Mouse (Mus musculus): ENCODE data around the gene Npas3.

Gene Npas3

DNA sequence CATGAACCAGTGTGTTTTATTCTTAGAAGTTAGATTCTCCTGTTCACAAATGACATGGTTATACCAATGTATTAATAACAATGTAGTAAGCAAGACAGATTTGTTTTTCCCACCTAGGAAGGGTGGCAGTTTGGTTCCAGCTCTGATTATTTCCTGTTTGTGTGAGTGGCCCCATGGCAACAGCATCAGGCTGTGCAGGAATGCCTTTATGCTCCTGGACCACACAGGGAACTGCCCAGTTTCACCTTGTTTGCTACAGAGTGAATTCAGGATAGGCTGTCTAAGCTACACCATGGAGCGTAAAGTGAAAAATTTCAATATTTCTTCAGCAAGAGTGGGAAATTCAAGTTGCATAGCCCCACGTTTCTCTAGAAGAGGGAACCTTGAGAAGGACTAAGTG lies 162.2 kb downstream of the Npas3 start:
- DNase-seq (ENCODE audit: low read depth, low spot score) = no peak

DNA sequence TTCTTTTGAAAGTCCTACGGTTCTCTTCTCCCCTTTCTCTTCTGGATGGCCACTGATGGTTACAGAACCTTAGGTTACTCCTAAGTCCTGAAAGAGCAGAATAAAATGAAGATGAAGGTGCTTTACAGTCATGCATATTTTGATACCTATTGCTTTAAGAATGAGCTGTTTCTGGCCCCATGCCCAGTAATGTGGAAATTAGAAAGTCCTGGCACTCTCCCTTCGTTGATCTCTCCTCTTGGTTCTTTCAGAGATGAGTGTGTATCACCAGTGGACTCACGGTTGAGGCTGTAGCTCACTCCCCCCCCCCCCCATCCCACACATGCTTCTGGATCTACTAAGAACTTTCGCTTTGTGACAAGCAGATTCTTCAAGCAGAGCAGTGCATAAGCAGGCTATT lies 167.6 kb downstream of the Npas3 start:
- no peak for DNase-seq (ENCODE audit: low read depth, low spot score)

DNA sequence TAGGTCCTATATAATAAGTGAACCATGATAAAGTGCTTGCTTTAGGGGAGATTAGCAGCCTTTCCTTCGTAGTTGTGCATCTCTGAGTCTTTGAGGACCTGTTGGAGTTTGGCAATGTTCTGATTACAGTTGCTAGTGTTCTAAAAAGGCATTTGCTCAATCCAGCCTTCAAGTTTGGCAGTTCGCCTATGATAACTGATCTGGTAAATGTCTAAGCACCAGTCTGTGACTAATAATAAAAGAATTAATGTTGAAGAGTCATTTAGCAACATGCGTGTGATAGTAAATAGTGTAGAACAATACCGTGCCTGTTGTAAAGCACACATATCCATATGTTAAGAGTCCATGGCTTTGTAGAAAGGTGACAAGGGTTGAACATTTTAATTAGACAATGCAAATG lies 173.2 kb downstream of the Npas3 start:
- no peak for DNase-seq (ENCODE audit: low read depth, low spot score)

DNA sequence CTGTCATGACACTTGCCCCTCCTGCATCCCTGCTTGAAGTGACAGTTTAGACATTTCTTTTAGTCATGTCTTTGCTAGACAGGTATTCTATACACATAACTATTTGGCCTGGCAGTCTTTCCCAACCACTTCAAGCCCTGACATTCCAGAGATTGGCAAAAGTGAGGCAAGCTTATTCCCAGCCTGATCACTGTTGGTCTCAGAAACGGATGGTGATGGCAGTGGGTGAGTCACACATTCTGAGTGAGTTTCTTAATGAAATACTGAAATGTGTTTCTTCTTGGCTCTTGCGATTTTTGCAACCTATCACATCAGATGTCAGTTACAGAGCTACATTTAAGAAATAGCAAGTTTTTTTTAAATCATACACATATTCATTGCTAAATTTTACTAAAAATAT lies 175.2 kb downstream of the Npas3 start:
- DNase-seq (ENCODE audit: low read depth, low spot score) = no peak

DNA sequence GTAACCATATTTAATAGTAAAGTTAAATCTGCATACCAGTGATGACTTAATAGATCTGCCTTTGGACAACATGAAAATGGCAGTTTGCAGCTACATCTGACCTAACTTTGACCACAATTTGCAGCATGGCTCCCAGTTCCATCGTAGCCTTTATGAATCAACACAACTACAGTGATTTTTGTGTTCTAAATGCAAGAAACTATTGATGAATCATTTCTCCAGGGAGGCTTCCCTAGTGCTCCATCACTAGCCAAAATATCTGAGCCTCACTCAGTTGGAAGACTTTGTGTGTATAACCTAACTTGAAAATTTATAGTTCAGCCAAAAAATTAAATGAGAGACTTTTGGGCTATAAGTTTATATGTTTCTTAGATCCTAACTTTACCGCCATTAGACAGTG lies 177.5 kb downstream of the Npas3 start:
- DNase-seq (ENCODE audit: low read depth, low spot score) = no peak

DNA sequence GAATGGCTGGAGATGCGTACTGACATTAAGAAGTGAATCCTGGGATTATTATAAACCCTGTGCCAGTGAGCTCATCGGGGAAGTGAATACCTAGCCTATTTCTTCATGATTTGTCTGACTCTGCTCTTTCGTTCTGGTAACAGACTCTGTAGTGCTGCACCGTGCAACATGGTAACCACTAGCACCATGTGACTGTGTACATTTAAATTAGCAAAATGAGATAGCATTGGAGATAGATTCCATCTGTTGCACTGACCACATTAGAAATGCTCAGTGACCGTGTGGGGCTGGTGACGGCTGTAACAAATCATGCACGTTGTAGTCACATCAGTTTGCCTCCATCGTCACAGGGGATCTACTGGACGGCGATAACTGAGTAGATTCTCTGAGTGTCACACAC lies 178.7 kb downstream of the Npas3 start:
- DNase-seq (ENCODE audit: low read depth, low spot score) = no peak

DNA sequence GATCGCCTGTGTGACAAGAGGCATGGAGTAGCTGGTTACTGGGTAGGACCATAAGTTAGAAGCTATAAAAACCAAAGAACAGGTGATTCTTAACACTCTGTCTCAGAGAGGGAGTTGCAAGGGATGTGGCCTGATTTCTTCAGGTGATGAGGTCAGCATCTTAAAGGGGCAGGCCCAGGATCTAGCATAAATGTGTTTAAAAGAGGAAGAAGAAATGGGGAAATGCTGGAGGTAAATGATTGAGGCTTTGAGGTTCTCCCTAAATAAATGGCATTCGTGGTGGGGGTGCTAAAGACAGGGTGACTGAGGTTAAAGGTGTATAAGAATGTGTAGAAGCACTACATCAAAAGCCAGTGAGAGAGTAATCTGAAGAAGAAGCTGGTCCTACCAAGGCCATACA lies 193.6 kb downstream of the Npas3 start:
- DNase-seq (ENCODE audit: low read depth, low spot score) = no peak

DNA sequence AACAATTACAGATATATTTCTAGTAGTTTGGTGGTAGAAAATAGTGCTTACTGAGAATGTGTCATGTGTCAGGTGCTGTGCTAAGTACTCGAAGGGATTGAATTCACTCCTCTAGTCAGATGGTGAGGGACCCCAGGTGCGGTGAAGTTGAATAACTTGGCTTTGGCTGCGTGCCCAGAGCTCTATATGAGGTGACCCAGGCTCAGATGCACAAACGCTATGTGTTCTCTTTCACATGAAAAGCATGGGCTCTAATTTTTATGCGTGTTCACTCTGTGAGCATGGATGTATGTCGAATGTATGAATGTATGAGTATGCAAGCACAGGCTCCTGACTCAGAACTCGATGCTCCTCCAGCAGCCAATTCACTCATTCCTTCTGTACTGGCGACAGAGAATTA lies 199.0 kb downstream of the Npas3 start:
- no peak for DNase-seq (ENCODE audit: low read depth, low spot score)

DNA sequence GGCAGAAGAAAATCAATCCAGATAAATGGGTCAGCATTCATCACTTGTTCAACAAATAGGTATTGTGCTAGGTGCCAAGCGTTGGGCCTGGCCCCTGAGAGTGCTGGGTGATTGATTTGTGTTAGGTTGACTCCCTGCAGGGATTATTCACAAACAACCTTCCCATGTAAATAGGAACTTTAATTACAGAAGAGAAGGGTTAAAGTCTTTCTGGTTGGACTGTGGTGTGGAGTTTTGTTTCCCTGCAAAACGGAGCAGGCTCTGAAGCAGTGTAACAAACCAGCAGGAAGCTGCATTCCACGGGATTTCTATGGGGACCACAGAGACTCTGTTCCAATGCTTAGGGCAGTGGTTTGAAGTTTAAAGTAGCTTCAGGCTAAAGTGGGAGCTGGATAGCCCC lies 199.6 kb downstream of the Npas3 start:
- DNase-seq (ENCODE audit: low read depth, low spot score) = no peak

DNA sequence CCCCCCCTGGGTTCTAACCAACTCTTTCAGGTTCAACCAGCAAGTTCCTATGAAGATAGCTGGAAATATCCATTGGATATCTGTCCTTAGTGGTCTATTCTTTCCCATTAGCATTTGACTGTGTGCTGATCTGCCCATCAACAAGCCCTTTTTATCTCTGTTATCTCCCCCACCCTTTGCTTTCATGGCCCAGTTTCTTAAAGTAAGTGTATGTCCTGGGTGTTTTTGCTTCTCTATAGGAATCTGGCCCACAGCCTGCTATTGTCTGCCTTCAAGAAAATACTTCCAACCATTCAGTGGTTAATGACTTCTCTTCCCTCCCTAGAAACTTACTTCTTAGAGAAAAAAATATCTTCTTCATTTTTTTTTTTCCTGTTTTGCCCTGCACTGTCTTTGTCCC lies 219.1 kb downstream of the Npas3 start:
- DNase-seq (ENCODE audit: low read depth, low spot score) = no peak

DNA sequence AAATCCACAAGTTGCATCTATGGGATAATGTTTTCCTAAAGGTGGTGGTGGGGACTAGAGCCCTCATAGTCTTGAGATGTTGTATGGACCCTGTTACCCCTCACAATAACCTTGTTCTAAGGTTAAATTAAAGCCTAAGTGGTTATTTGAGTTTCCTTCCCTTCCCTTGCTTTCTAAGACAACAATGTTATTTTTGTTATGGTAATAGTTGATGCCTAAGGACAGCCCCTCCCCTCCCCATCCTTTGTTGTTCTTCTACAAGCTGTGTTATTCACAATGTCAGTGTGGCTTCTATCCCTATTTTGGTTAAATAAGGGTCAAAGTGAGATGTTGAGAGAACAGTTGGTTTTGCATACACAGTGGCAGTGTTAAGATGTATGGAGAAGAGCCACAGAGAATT lies 226.0 kb downstream of the Npas3 start:
- no peak for DNase-seq (ENCODE audit: low read depth, low spot score)

DNA sequence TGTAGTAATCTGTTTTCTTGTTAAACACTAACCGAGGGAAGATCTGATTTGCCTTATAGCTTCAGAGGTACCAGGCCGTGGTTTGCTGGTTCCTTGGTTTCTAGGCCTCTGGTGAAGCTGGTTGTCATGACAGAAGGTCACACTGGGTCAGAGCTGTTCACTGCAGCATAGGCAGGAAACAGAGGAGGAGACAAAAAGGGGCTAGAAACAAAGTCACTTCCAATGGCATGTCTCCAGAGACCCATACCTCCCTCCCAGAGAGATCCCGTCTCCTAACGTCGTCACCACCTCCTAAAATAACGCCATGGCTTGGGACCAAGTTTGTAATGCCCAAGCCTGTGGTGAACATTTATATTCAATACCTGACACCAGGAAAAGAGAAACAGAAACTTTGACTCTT lies 236.4 kb downstream of the Npas3 start:
- DNase-seq (ENCODE audit: low read depth, low spot score) = no peak

DNA sequence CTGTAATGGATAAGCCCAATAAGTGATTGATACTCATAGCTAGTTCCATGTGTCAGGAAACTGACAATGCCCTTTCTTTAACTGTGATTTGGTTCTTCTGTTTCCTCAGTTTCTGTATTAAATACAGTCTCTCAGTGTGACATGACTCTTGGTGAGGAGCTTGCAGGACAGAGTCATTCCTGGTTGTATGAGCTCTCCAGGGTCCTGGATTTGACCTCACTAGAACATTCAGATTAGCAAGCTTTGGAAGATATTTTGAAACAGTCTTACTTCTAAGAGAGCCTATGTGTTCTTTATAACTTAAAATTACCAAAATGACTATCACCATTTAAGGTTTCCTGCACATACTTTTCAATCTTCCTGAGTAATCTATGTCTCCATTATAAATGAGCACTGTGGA lies 247.9 kb downstream of the Npas3 start:
- DNase-seq (ENCODE audit: low read depth, low spot score) = no peak

DNA sequence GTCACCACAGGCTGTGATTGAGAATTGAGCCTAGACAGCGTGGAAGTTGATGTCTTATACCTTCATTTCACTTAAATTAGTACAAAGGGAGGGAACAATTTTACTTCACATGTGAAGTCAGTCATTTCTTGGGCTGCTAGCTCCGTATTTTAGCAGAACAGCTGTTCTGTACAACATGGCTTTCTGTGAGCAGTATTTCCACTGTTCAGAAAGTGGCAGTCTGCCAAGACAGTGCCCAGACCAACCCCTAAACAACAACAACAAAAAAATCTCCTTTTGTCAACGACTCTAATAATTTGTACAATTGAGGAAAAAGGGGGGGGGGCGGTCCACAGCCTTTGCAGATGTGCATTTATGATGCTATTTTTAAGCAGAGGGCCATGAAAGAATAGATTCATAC lies 266.4 kb downstream of the Npas3 start:
- DNase-seq (ENCODE audit: low read depth, low spot score) = no peak

DNA sequence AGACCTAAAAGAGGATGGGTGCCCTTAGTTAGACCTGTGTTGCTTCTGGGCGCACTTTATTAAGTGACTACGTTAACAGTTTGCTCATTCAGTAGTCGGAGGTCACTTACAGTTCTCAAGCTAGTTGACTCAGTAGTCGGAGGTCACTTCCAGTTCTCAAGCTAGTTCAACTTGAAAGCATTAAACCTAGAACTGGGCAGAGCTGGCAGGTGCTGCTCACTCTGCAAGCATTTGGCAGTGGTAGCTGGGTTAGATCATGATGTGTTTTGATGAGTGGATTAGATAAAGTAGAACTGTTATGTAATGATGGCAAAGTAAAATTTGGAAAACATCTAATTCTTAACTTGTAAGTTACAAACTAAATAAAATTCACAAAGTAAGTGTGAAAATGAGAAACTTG lies 271.1 kb downstream of the Npas3 start:
- DNase-seq (ENCODE audit: low read depth, low spot score) = no peak

DNA sequence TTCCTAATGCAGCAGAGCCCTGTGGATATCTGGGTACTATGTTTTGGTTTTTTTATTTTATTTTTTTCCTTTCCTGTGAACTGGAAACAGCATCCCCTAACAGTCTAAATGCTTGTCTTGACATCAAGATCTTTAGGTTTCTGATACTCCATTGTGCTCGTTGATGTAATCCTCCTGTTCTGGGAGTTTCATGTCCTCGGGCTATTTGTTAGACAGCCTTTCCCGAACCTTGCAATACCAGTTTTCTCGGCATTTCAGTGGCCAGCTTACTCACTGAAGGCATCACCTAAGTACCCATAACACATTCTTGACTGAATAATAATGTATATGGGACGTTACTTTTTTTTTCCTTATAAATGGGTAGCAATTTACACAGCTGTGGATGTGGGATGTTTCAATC lies 274.2 kb downstream of the Npas3 start:
- DNase-seq (ENCODE audit: low read depth, low spot score) = no peak

DNA sequence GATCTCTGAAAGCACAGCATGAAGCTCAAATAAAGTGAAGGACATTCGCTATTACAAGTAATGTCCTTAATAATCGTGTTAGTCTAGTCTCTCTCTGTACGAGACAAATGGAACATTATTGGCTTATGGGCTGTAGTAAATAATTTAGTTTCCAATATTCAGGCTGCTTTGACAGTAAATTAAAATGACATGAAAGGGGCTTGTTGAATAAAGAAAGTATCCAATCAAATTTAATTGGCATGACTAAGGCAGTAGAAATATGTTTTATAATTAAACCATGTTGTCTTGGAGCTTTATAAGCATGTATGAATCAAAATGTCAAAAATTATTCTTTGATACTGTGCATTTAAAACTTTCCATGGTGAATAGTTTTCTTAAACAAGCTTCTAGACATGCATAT lies 278.6 kb downstream of the Npas3 start:
- no peak for DNase-seq (ENCODE audit: low read depth, low spot score)

DNA sequence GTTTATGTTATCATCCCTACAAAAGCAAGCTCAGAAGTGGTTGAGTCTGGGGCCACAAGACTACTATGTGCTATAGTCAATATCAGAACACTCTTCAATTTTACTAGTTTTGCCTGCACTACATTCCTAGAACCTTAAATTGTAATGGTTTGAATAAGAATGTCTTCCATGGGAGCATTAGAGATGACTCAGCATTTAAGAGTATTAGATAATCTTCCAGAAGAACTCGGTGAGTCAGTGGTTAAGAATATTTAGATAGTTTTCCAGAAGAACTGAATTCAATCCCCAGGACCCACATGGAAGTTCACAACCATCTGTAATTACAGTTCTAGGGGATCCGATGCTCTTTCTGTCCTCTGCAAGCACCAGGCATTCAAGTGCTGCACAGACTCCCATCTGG lies 280.9 kb downstream of the Npas3 start:
- no peak for DNase-seq (ENCODE audit: low read depth, low spot score)

DNA sequence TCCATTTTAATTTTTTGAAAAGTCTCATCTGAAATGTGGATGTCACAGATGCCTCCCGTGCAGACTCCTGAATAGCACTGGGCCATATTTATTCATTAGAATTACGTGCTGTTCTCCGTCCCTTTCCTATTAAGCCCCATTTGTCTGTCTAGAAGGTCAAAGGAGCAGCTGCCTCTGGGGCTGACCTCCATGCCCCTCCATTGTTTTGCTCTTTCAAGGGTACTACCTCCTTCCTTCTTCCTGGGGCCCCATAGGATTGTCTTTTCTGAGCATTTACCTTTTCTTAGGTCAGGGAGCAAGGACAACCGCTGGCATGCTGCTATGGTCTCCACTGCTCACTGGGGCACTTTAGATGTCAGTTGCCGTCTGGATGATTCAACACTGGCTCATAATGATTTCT lies 288.3 kb downstream of the Npas3 start:
- no peak for DNase-seq (ENCODE audit: low read depth, low spot score)

DNA sequence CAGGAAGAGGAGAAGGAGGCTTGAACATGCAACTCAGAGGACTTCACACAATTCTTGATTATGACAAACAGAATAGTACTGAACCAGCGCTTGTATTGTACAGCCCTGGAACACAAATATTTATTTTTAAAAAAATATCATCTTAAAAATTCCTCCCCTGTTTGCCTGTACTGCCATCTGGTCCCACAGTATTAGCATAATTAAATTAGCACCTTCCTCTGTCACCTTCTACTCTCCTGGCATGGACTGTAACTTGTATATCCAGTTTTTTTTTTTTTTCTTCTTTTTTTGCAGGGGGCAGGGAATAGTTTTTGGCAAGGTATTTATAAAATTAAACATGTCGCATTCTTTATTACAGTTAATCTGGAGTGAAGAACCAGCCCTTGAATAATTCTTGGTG lies 307.9 kb downstream of the Npas3 start:
- no peak for DNase-seq (ENCODE audit: low read depth, low spot score)

DNA sequence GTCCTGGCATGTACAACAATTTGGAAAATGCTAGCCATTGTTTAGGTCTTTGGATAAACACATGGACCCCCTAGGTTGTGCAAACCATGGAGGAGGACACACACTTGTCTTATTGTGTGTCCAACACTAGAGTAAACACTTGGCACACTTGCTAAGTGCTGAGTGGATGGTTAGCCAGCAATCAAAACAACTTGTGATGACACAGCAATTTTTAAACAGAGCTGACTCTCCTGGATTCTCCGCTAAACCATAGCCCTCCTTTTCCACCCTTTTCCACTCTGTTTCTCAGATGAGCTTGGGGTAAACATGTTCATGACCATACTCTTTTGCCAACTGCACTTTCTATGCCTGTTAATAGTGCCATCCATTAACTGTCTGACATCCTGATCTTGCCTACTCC lies 309.8 kb downstream of the Npas3 start:
- no peak for DNase-seq (ENCODE audit: low read depth, low spot score)

DNA sequence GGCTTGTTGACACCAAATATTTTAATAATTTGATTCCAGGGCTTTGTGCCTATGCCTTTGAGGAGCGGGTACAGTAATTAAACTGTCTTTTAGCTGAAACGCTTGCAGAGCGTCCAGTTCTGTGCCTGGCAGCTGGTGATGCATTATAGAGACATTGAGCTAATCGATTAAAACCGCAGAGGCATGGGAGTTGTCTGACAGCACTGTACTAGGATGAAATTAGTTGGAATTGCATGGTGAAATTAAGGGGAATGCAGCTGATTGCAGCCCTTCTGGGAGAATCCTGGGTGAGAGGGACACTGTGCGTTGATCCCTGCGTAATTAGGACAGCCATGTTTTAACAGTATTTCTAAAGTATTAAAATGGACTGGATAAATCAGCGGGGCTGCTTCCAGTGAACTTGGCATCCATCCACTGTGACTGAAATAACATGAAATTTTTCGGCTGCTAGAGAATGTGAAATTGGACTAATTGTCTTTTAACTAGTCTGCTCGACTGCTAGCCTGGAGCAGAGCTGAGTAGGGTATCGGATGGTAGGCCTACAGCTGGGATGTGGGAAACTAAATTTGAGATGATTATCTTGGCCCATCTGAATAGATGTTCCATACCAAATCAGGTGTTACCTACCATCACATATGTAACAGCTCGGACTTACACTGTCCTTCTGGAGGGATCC lies 318.4 kb downstream of the Npas3 start:
- DNase-seq (ENCODE audit: low read depth, low spot score) = no peak

DNA sequence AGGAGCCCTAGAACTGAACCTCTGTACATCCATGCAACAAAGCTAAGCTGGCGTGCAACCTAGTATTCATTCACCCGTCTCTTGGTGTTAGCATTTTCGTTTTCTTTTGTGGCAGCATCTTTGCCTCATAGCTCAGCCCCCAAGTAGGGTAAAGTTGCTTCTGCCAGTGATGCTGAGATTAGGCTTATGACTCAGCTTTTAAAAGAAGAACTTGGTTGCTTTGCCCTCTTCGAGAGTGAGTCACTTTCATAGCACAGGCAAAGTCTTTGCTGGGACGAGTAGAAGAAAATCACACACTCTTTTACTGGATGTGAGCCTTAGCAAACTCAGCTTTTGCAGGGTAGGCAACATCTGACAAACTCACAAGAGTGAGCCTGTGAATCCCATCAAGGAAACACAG lies 332.7 kb downstream of the Npas3 start:
- no peak for DNase-seq (ENCODE audit: low read depth, low spot score)

DNA sequence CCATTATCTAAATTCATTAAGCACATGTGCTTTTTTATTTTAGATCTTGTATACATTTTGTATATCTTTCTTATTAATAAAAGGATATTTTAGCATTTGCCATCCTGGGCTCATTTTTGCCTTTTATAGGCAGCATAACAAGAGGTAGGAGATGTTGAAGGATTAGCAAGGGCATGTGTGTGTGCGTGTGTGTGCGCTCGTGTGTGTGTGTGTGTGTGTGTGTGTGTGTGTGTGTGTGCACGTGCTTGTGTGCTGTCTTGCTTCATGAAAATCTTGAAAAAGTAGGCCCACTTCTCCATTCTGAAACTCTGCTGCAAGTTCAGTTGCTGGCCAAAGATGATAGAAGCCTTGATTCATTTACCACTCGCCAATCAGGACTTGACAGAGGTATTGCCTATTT lies 338.8 kb downstream of the Npas3 start:
- DNase-seq (ENCODE audit: low read depth, low spot score) = no peak

Measured in A20 (cell line).